ENCODE assay signal across 7 mouse cellular contexts in genomic region chr10:52381321-52381801, GRCm38 (mm10). TPM values are rescaled to one million over a fixed set of nuclear protein-coding genes. Genes with fewer than 3 reads are reported as not detected.
DNase-seq lines count a peak whose midpoint lies in the region; ATAC-seq lines count a peak whose summit lies in the region.

No protein-coding gene starts in this region.

- ATAC-seq in lung, embryonic 15.5 days (ENCODE audit: borderline replicate concordance, extremely low read depth, low FRiP score, low TSS enrichment): peak; percentile 47
- peak; percentile 64 for ATAC-seq in embryonic facial prominence, embryonic 12.5 days (ENCODE audit: insufficient number of reproducible peaks, insufficient read depth, low FRiP score, low TSS enrichment)
- ATAC-seq in midbrain, embryonic 11.5 days (ENCODE audit: low FRiP score): peak; percentile 70; the same call in 1 of the 2 replicates

- peak overlapping the region; percentile 85 for H3K4me3 ChIP-seq in lung, embryonic 15.5 days
- peak overlapping the region; percentile 91 for H3K4me3 ChIP-seq in embryonic facial prominence, embryonic 12.5 days
- H3K4me3 ChIP-seq in midbrain, embryonic 11.5 days (ENCODE audit: low read depth, low read length): peak overlapping the region; percentile 83

- H3K4me2 ChIP-seq in lung, embryonic 15.5 days: peak overlapping the region; percentile 76
- peak overlapping the region; percentile 85 for H3K4me2 ChIP-seq in embryonic facial prominence, embryonic 12.5 days (replicated peaks)
- peak overlapping the region; percentile 57 for H3K4me2 ChIP-seq in midbrain, embryonic 11.5 days

- no peaks in the 10 kb centered on the region for H3K9me3 ChIP-seq in lung, embryonic 15.5 days
- no peaks in the 10 kb centered on the region for H3K9me3 ChIP-seq in embryonic facial prominence, embryonic 12.5 days
- H3K9me3 ChIP-seq in midbrain, embryonic 11.5 days (ENCODE audit: control insufficient read depth, low read length): no peaks in the 10 kb centered on the region

- H3K27me3 ChIP-seq in lung, embryonic 15.5 days: no peaks in the 10 kb centered on the region
- H3K27me3 ChIP-seq in embryonic facial prominence, embryonic 12.5 days: no peaks in the 10 kb centered on the region
- no peaks in the 10 kb centered on the region for H3K27me3 ChIP-seq in midbrain, embryonic 11.5 days (ENCODE audit: control insufficient read depth, insufficient read depth, low read length)

- no peaks in the 10 kb centered on the region for H3K36me3 ChIP-seq in lung, embryonic 15.5 days
- H3K36me3 ChIP-seq in embryonic facial prominence, embryonic 12.5 days: no peaks in the 10 kb centered on the region
- no peaks in the 10 kb centered on the region for H3K36me3 ChIP-seq in midbrain, embryonic 11.5 days (ENCODE audit: control insufficient read depth, insufficient read depth, low read length)

- under 1% methylated on average over 19 of the region's 19 CpGs for WGBS in lung, embryonic 15.5 days
- under 1% methylated on average over 19 of the region's 19 CpGs for WGBS in embryonic facial prominence, embryonic 12.5 days
- under 1% methylated on average over 19 of the region's 19 CpGs for WGBS in midbrain, embryonic 11.5 days

- peak overlapping the region; percentile 85 for H3K9ac ChIP-seq in lung, embryonic 15.5 days
- peak overlapping the region; percentile 86 for H3K9ac ChIP-seq in embryonic facial prominence, embryonic 12.5 days
- H3K9ac ChIP-seq in midbrain, embryonic 11.5 days (ENCODE audit: low read length): peak overlapping the region; percentile 90

- peak overlapping the region; percentile 96 for H3K27ac ChIP-seq in lung, embryonic 15.5 days
- H3K27ac ChIP-seq in embryonic facial prominence, embryonic 12.5 days: peak overlapping the region; percentile 89
- peak overlapping the region; percentile 77 for H3K27ac ChIP-seq in midbrain, embryonic 11.5 days (ENCODE audit: low read depth, low read length)

- peaks cover 15% of the 10 kb centered on the region; the same call in 1 of the 2 replicates for H3K4me1 ChIP-seq in lung, embryonic 15.5 days
- no peaks in the 10 kb centered on the region for H3K4me1 ChIP-seq in embryonic facial prominence, embryonic 12.5 days
- peaks cover 8% of the 10 kb centered on the region; the same call in 1 of the 2 replicates for H3K4me1 ChIP-seq in midbrain, embryonic 11.5 days (ENCODE audit: control insufficient read depth, insufficient read depth, low read length)

- no peak for DNase-seq in lung, postnatal 14 days
- DNase-seq in NIH3T3 (ENCODE audit: low read depth): peak; percentile 36
- peak; percentile 58 for DNase-seq in induced T-regulatory cell, adult 2 months (ENCODE audit: low read depth)
- DNase-seq in midbrain, embryonic 11.5 days (ENCODE audit: low spot score, missing footprints): peak; percentile 96
- DNase-seq in Muller cell, postnatal 12 days (ENCODE audit: inconsistent ontology term): no peak

RNA-seq across cellular contexts. Expression of gene Gopc, which starts 0.6 kb away (rescaled TPM):
- 22.3 and 22.7 TPM in 2 replicates for polyA plus RNA-seq in lung, embryonic 15.5 days (2015; fragmentation: Nextera tagmentation; extraction: Ambion mirVana)
- polyA plus RNA-seq in embryonic facial prominence, embryonic 12.5 days (2016; fragmentation: Nextera tagmentation; extraction: Ambion mirVana): 25.7 and 27.1 TPM in 2 replicates
- 15.7 and 15.9 TPM in 2 replicates for polyA plus RNA-seq in midbrain, embryonic 11.5 days (2014; fragmentation: Nextera tagmentation; extraction: Ambion mirVana)

RNA-seq across cellular contexts. Expression of gene Nepn, which starts 7.4 kb away (rescaled TPM):
- not detected in 2 replicates for polyA plus RNA-seq in lung, embryonic 15.5 days (2015; fragmentation: Nextera tagmentation; extraction: Ambion mirVana)
- 0.14 TPM in 1 of 2 replicates, not detected in the other for polyA plus RNA-seq in embryonic facial prominence, embryonic 12.5 days (2016; fragmentation: Nextera tagmentation; extraction: Ambion mirVana)
- not detected in 2 replicates for polyA plus RNA-seq in midbrain, embryonic 11.5 days (2014; fragmentation: Nextera tagmentation; extraction: Ambion mirVana)

RNA-seq across cellular contexts. Expression of gene Gm26741, which starts 22.8 kb away (rescaled TPM):
- polyA plus RNA-seq in lung, embryonic 15.5 days (2015; fragmentation: Nextera tagmentation; extraction: Ambion mirVana): not detected in 2 replicates
- not detected in 2 replicates for polyA plus RNA-seq in embryonic facial prominence, embryonic 12.5 days (2016; fragmentation: Nextera tagmentation; extraction: Ambion mirVana)
- polyA plus RNA-seq in midbrain, embryonic 11.5 days (2014; fragmentation: Nextera tagmentation; extraction: Ambion mirVana): not detected in 2 replicates

RNA-seq across cellular contexts. Expression of gene Nus1, which starts 36.0 kb away (rescaled TPM):
- 10.9 and 11.8 TPM in 2 replicates for polyA plus RNA-seq in lung, embryonic 15.5 days (2015; fragmentation: Nextera tagmentation; extraction: Ambion mirVana)
- 15.5 and 18.5 TPM in 2 replicates for polyA plus RNA-seq in embryonic facial prominence, embryonic 12.5 days (2016; fragmentation: Nextera tagmentation; extraction: Ambion mirVana)
- 16.4 and 16.6 TPM in 2 replicates for polyA plus RNA-seq in midbrain, embryonic 11.5 days (2014; fragmentation: Nextera tagmentation; extraction: Ambion mirVana)

Comparison
In these comparisons a context has a peak if more than half of its experiments do, and no peak if none do; other contexts are left out.
1. DNase-seq: peak in NIH3T3 (single experiment), induced T-regulatory cell, adult 2 months (single experiment) and midbrain, embryonic 11.5 days (single experiment); none in lung, postnatal 14 days (single experiment) and Muller cell, postnatal 12 days (single experiment).
2. Peak in every context shown above with its lines, with median percentiles within 50 percentile points of each other: ATAC-seq, H3K27ac ChIP-seq, H3K4me2 ChIP-seq, H3K4me3 ChIP-seq and H3K9ac ChIP-seq.